Mouse (Mus musculus) ovary, adult 18-20 months (tissue): ENCODE measurements around the gene Shisa6.

Source experiments
- DNase-seq: peaks from one replicate; pipeline ENCODE4 v3.0.0; 2022; ENCODE audit warnings: low spot score, mixed read lengths

Shisa6 gene

GRCm38 (mm10) chr11:66232891-66233290 is 292.9 kb downstream of the Shisa6 start:
- DNase-seq: no peak

GRCm38 (mm10) chr11:66222133-66222532 is 303.6 kb downstream of the Shisa6 start:
- DNase-seq: peak; percentile 48

GRCm38 (mm10) chr11:66218469-66218868 is 307.3 kb downstream of the Shisa6 start:
- DNase-seq: no peak

- peak; percentile 55 for DNase-seq
These were observed 337.0 kb downstream of the Shisa6 start for GRCm38 (mm10) chr11:66188627-66189287.

GRCm38 (mm10) chr11:66188146-66188545 is 337.6 kb downstream of the Shisa6 start:
- DNase-seq: no peak

GRCm38 (mm10) chr11:66177781-66178180 is 348.0 kb downstream of the Shisa6 start:
- no peak for DNase-seq

GRCm38 (mm10) chr11:66167801-66168651 is 357.7 kb downstream of the Shisa6 start, which contains the start of gene Dnah9:
Gene Dnah9 (minus strand): TSS chr11:66168551.
- peak; percentile 85 for DNase-seq

GRCm38 (mm10) chr11:66164022-66164421 is 361.7 kb downstream of the Shisa6 start:
- DNase-seq: no peak
